Mouse (Mus musculus): Measurements from ENCODE around the gene Mybpc1. TPM values are rescaled to one million over a fixed set of nuclear protein-coding genes. Genes with fewer than 3 reads are reported as not detected.

The Mybpc1 gene
- polyA plus RNA-seq, 1 experiment, result 1.5 TPM

- WGBS, result 15% methylated on average over 11 of the region's 11 CpGs
- TF ChIP-seq POLR2A (IDR thresholded peaks at IDR 0.05; ENCODE audit: borderline replicate concordance, control insufficient read depth, low read depth, low read length) (no peak), CTCF (IDR thresholded peaks at IDR 0.05; ENCODE audit: control insufficient read depth, insufficient read depth, low read length) (0 out of 2 replicates have a peak, but pooled peaks have one; percentile 3)
- Histone ChIP-seq H3K27ac (ENCODE audit: control insufficient read depth, insufficient read depth, low read depth, low read length, poor library complexity) (no peak overlapping the region), H3K4me1 (ENCODE audit: control insufficient read depth, insufficient read depth, low read length) (no peaks in the 10 kb centered on the region), H3K4me3 (replicated peaks; ENCODE audit: control insufficient read depth, low read depth, low read length) (peak overlapping the region; percentile 42)
Measured at GRCm38 (mm10) chr10:88584469-88584868, 20.5 kb downstream of the Mybpc1 start.

DNA sequence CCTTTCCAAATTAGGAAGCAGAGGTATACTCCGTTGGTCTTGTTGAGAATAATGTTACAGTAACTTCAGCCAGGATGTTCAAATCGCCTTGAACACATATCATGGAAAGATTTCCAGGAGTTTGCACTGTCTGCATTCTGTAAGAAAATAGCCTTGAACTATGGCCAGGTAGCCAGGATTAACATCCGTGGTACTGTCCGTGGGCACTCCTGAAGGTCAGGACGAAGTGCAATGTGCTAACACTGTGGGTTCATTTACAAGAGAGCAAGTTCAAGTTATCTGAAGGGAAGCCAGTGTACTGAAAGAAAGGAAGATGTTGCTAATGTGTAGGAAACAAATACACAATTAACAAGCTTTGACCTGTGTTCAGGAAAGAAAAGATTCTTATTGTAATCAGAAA, 24.2 kb downstream of the Mybpc1 start:
- Histone ChIP-seq H3K4me1 (ENCODE audit: control insufficient read depth, insufficient read depth, low read length) (no peaks in the 10 kb centered on the region), H3K4me3 (replicated peaks; ENCODE audit: control insufficient read depth, low read depth, low read length) (no peak overlapping the region), H3K27ac (ENCODE audit: control insufficient read depth, insufficient read depth, low read depth, low read length, poor library complexity) (no peak overlapping the region)
- TF ChIP-seq POLR2A (IDR thresholded peaks at IDR 0.05; ENCODE audit: borderline replicate concordance, control insufficient read depth, low read depth, low read length), result no peak
- 79% methylated on average over 5 of the region's 5 CpGs for WGBS

DNA sequence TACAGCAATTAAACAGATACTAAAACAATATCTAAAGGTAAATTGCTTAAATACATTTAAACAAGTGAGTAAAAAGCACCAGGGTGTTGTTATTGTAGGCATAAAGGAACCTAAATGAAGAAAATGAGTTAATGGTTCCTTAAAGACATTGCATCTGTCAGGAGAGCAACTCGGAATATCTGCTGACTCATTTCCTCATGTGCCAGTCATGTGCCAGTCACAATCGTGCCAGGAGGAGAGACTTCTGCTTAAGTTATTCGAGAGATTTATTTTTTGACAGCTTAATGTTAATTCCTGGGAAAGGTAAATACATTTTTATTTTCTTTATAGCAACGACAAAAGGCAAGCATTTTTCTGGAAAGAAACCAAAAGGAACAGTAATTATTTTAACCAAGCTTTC, 26.3 kb downstream of the Mybpc1 start:
- H3K27ac ChIP-seq (ENCODE audit: control insufficient read depth, insufficient read depth, low read depth, low read length, poor library complexity), result no peak overlapping the region
- under 1% methylated on average over 4 of the region's 4 CpGs for WGBS
- TF ChIP-seq CTCF (IDR thresholded peaks at IDR 0.05; ENCODE audit: control insufficient read depth, insufficient read depth, low read length) (no peak), POLR2A (IDR thresholded peaks at IDR 0.05; ENCODE audit: borderline replicate concordance, control insufficient read depth, low read depth, low read length) (no peak)
- no peaks in the 10 kb centered on the region for H3K4me1 ChIP-seq (ENCODE audit: control insufficient read depth, insufficient read depth, low read length)
- no peak overlapping the region for H3K4me3 ChIP-seq (replicated peaks; ENCODE audit: control insufficient read depth, low read depth, low read length)

GRCm38 (mm10) chr10:88574115-88574635, 30.8 kb downstream of the Mybpc1 start:
- 64% methylated on average over 8 of the region's 8 CpGs for WGBS
- no peak overlapping the region for H3K27ac ChIP-seq (ENCODE audit: control insufficient read depth, insufficient read depth, low read depth, low read length, poor library complexity)

DNA sequence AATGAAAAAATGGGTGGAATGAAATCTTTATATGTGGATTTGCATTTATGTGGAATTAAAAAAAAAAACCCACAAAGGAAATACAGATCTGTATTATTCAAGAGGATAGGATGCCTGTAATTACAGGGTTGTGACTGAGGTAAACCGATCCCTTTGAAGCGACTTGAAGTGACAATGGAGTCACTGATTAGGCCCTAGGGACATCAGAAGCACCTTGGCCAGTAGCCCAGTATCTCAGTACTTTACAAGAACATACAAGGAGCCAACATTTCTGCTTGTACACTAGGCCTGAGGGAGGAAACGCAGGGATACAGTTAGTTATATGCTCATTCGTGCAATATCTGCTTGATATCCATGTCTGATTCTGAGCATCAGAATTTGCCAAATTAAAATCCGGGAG, 32.8 kb downstream of the Mybpc1 start:
- 82% methylated on average over 5 of the region's 5 CpGs for WGBS
- Histone ChIP-seq H3K27ac (ENCODE audit: control insufficient read depth, insufficient read depth, low read depth, low read length, poor library complexity) (no peak overlapping the region), H3K4me3 (replicated peaks; ENCODE audit: control insufficient read depth, low read depth, low read length) (no peak overlapping the region), H3K4me1 (ENCODE audit: control insufficient read depth, insufficient read depth, low read length) (no peaks in the 10 kb centered on the region)
- TF ChIP-seq POLR2A (IDR thresholded peaks at IDR 0.05; ENCODE audit: borderline replicate concordance, control insufficient read depth, low read depth, low read length), result no peak
- no peak for TF ChIP-seq CTCF (IDR thresholded peaks at IDR 0.05; ENCODE audit: control insufficient read depth, insufficient read depth, low read length)

More at GRCm38 (mm10) chr10:88574115-88574635, 30.8 kb downstream of the Mybpc1 start:
- TF ChIP-seq POLR2A (IDR thresholded peaks at IDR 0.05; ENCODE audit: borderline replicate concordance, control insufficient read depth, low read depth, low read length) (no peak), CTCF (IDR thresholded peaks at IDR 0.05; ENCODE audit: control insufficient read depth, insufficient read depth, low read length) (no peak)
- Histone ChIP-seq H3K4me3 (replicated peaks; ENCODE audit: control insufficient read depth, low read depth, low read length) (no peak overlapping the region), H3K4me1 (ENCODE audit: control insufficient read depth, insufficient read depth, low read length) (no peaks in the 10 kb centered on the region)

DNA sequence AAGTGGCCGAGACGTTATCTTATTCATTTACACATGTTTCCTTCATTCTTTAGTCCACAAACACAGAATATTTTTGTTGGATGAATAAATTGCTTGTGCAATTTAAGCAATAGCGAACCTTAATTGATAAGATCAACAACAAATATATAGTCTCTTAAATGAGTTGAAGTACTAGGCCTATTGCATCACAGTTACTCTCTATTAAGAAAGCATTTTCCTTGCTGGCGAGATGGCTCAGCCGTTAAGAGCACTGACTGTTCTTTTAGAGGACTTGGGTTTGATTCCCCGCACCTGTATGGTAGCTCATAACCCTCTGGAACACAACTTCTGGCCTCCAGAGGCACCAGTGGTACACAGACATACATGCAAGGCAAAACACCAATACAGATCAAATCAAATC, 47.9 kb downstream of the Mybpc1 start:
- no peaks in the 10 kb centered on the region for H3K4me1 ChIP-seq (ENCODE audit: control insufficient read depth, insufficient read depth, low read length)
- no peak overlapping the region for H3K4me3 ChIP-seq (replicated peaks; ENCODE audit: control insufficient read depth, low read depth, low read length)
- WGBS, result 72% methylated on average over 6 of the region's 6 CpGs
- no peak for TF ChIP-seq POLR2A (IDR thresholded peaks at IDR 0.05; ENCODE audit: borderline replicate concordance, control insufficient read depth, low read depth, low read length)
- TF ChIP-seq CTCF (IDR thresholded peaks at IDR 0.05; ENCODE audit: control insufficient read depth, insufficient read depth, low read length), result no peak
- H3K27ac ChIP-seq (ENCODE audit: control insufficient read depth, insufficient read depth, low read depth, low read length, poor library complexity), result no peak overlapping the region

GRCm38 (mm10) chr10:88552738-88553137, 52.2 kb downstream of the Mybpc1 start:
- no peak for TF ChIP-seq CTCF (IDR thresholded peaks at IDR 0.05; ENCODE audit: control insufficient read depth, insufficient read depth, low read length)
- no peak for TF ChIP-seq POLR2A (IDR thresholded peaks at IDR 0.05; ENCODE audit: borderline replicate concordance, control insufficient read depth, low read depth, low read length)
- Histone ChIP-seq H3K4me1 (ENCODE audit: control insufficient read depth, insufficient read depth, low read length) (no peaks in the 10 kb centered on the region), H3K4me3 (replicated peaks; ENCODE audit: control insufficient read depth, low read depth, low read length) (no peak overlapping the region), H3K27ac (ENCODE audit: control insufficient read depth, insufficient read depth, low read depth, low read length, poor library complexity) (no peak overlapping the region)
- 84% methylated on average over 2 of the region's 2 CpGs for WGBS

- Histone ChIP-seq H3K4me3 (replicated peaks; ENCODE audit: control insufficient read depth, low read depth, low read length) (no peak overlapping the region), H3K4me1 (ENCODE audit: control insufficient read depth, insufficient read depth, low read length) (no peaks in the 10 kb centered on the region), H3K27ac (ENCODE audit: control insufficient read depth, insufficient read depth, low read depth, low read length, poor library complexity) (no peak overlapping the region)
- WGBS, result 74% methylated on average over 3 of the region's 3 CpGs
- no peak for TF ChIP-seq CTCF (IDR thresholded peaks at IDR 0.05; ENCODE audit: control insufficient read depth, insufficient read depth, low read length)
- no peak for TF ChIP-seq POLR2A (IDR thresholded peaks at IDR 0.05; ENCODE audit: borderline replicate concordance, control insufficient read depth, low read depth, low read length)
Measured at GRCm38 (mm10) chr10:88550225-88550624, 54.7 kb downstream of the Mybpc1 start.

- Histone ChIP-seq H3K4me3 (replicated peaks; ENCODE audit: control insufficient read depth, low read depth, low read length) (no peak overlapping the region), H3K4me1 (ENCODE audit: control insufficient read depth, insufficient read depth, low read length) (no peaks in the 10 kb centered on the region), H3K27ac (ENCODE audit: control insufficient read depth, insufficient read depth, low read depth, low read length, poor library complexity) (no peak overlapping the region)
- WGBS, result 62% methylated on average over 2 of the region's 2 CpGs
- TF ChIP-seq CTCF (IDR thresholded peaks at IDR 0.05; ENCODE audit: control insufficient read depth, insufficient read depth, low read length) (no peak), POLR2A (IDR thresholded peaks at IDR 0.05; ENCODE audit: borderline replicate concordance, control insufficient read depth, low read depth, low read length) (no peak)
Measured at GRCm38 (mm10) chr10:88547635-88548034, 57.3 kb downstream of the Mybpc1 start.

All from bone marrow, adult 2 months (tissue).